Mouse (Mus musculus): ENCODE measurements around the gene Slc10a1. TPM values are rescaled to one million over a fixed set of nuclear protein-coding genes. Genes with fewer than 3 reads are reported as not detected.

The Slc10a1 gene
- polyA plus RNA-seq, 1 experiment from 2014 or later: 0.66 TPM

DNA sequence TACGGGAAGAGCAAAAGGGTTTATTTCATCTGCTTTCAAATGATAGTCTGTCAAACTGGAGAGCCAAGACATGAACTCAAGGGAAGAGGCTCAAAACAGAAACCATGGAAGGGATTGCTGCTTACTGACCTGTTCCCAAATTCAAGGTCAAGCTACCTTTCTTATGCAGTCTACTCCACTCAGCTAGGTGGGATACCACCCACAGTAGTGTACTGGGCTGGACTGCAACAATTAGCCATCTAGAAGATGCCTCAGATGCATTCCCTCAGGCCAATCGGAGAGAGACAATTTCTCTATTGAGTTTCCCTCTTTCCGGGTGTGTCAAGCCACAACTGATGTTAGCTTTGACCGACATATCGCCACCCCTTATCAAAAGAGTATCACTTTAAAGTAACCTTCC, 47.2 kb downstream of the Slc10a1 start:
- 96% methylated on average over 5 of the region's 5 CpGs for WGBS
- Histone ChIP-seq H3K27ac (no peak overlapping the region), H3K4me3 (no peak overlapping the region), H3K4me2 (no peak overlapping the region), H3K36me3 (replicated peaks) (no peaks in the 10 kb centered on the region), H3K4me1 (no peaks in the 10 kb centered on the region; the same call in 1 of the 2 replicates), H3K9ac (no peak overlapping the region), H3K27me3 (replicated peaks) (no peaks in the 10 kb centered on the region), H3K9me3 (no peaks in the 10 kb centered on the region)
- no peak for ATAC-seq (replicated peaks)

DNA sequence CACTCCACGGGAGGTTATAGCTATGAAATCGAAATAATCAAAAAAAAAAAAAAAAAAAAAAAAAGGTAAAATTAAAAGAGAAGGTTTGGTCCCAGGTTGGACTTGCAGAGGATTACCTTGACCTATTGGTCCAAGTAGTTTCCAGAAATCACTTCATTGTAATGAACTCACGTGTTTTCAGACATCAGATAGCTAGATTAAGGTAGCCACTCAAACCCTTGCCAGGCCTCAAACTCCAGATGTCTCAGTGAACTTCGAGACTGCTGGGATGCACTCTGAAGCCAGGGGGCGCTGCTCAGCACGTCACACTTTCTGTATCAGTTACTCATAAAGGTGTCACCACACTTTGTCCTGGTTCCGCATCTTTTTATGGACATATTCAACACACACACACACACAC, 50.7 kb downstream of the Slc10a1 start:
- H3K4me3 ChIP-seq: no peak overlapping the region
- ATAC-seq (replicated peaks): no peak
- no peaks in the 10 kb centered on the region for H3K27me3 ChIP-seq (replicated peaks)
- H3K4me1 ChIP-seq: no peaks in the 10 kb centered on the region; the same call in 1 of the 2 replicates
- no peaks in the 10 kb centered on the region for H3K36me3 ChIP-seq (replicated peaks)
- no peak overlapping the region for H3K9ac ChIP-seq
- WGBS: 59% methylated on average over 7 of the region's 7 CpGs
- H3K9me3 ChIP-seq: no peaks in the 10 kb centered on the region
- no peak overlapping the region for H3K4me2 ChIP-seq
- H3K27ac ChIP-seq: no peak overlapping the region

DNA sequence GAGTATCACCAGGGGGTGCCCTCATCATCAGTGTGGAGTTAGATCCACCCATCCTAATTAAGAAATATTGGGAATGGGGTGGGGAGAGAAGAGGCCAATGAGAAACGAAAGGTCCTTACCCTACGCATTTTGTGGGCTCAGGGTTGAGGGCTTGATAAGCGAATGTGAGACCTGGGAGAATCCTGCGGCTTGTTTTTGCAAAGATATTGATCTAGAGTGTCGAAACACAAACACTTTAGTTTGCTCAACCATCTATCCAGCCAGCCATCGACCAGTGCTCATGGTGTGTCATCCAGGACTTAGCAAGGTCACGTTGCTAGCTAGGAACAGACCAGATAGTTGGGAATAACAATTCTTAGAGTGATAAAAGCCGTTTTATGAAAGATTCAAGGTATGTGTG, 58.9 kb downstream of the Slc10a1 start:
- WGBS: 90% methylated on average over 8 of the region's 8 CpGs
- Histone ChIP-seq H3K4me3 (no peak overlapping the region), H3K9me3 (no peaks in the 10 kb centered on the region), H3K27me3 (replicated peaks) (no peaks in the 10 kb centered on the region), H3K27ac (no peak overlapping the region), H3K4me1 (no peaks in the 10 kb centered on the region), H3K36me3 (replicated peaks) (no peaks in the 10 kb centered on the region), H3K9ac (no peak overlapping the region), H3K4me2 (no peak overlapping the region)
- no peak for ATAC-seq (replicated peaks)

Other genes with a start within 250 kb of the Slc10a1 start
- gene Ccdc177, start 208.0 kb downstream of the Slc10a1 start, polyA plus RNA-seq (2015; fragmentation: Nextera tagmentation; extraction: Ambion mirVana): 5.9 and 6.6 TPM in 2 replicates
- 13.2 and 13.6 TPM in 2 replicates for gene Susd6, start 178.2 kb downstream of the Slc10a1 start, polyA plus RNA-seq (2015; fragmentation: Nextera tagmentation; extraction: Ambion mirVana)
- gene Srsf5, start 23.2 kb downstream of the Slc10a1 start, polyA plus RNA-seq (2015; fragmentation: Nextera tagmentation; extraction: Ambion mirVana): 404 and 430 TPM in 2 replicates
- 27.8 and 29.9 TPM in 2 replicates for gene Smoc1, start 58.1 kb upstream of the Slc10a1 start, polyA plus RNA-seq (2015; fragmentation: Nextera tagmentation; extraction: Ambion mirVana)

Data from midbrain, embryonic 15.5 days (tissue).